Mouse (Mus musculus) hindbrain, embryonic 11.5 days (tissue): ENCODE results near the gene Llgl1. TPM values are rescaled to one million over a fixed set of nuclear protein-coding genes. Genes with fewer than 3 reads are reported as not detected.

Source experiments
- ATAC-seq: fragments of 200-750 bp; cut with Nextera tagmentation; 2 replicates; pipeline ENCODE4 v1.8.0; 2017; ENCODE audit warnings: mild to moderate bottlenecking, moderate TSS enrichment, moderate library complexity; ENCODE audit not compliant: low FRiP score
- DNase-seq: peaks from one replicate; pipeline ENCODE4 v3.0.0-alpha.2; 2015; ENCODE audit warnings: low spot score
- H3K27ac ChIP-seq: fragments of 300-500 bp; sonication (generic); 2 replicates; pipeline ENCODE4 v1.5.1; 2014; ENCODE audit warnings: mild to moderate bottlenecking, low read depth, low read length
- H3K27me3 ChIP-seq: fragments of 300-500 bp; sonication (generic); 2 replicates; pipeline ENCODE4 v1.6.1; 2014; ENCODE audit warnings: mild to moderate bottlenecking, low read length, moderate library complexity, mixed read lengths; ENCODE audit not compliant: control insufficient read depth, insufficient read depth
- H3K36me3 ChIP-seq: fragments of 300-500 bp; sonication (generic); 2 replicates; pipeline ENCODE4 v1.6.1; 2014; ENCODE audit warnings: mild to moderate bottlenecking, low read length, moderate library complexity, mixed read lengths; ENCODE audit not compliant: control insufficient read depth, insufficient read depth
- H3K4me1 ChIP-seq: fragments of 300-500 bp; sonication (generic); replicated peaks from 2 replicates; pipeline ENCODE4 v1.6.1; 2014; ENCODE audit warnings: low read length, mixed read lengths; ENCODE audit not compliant: control insufficient read depth, insufficient read depth
- H3K4me2 ChIP-seq: fragments of 300-500 bp; sonication (generic); replicated peaks from 2 replicates; pipeline ENCODE4 v1.6.1; 2014; ENCODE audit warnings: mild to moderate bottlenecking, low read depth, low read length
- H3K4me3 ChIP-seq: fragments of 300-500 bp; sonication (generic); 2 replicates; pipeline ENCODE4 v1.5.1; 2014; ENCODE audit warnings: low read depth, low read length
- H3K9ac ChIP-seq: fragments of 300-500 bp; sonication (generic); 2 replicates; pipeline ENCODE4 v1.6.1; 2014; ENCODE audit warnings: low read depth, low read length
- H3K9me3 ChIP-seq: fragments of 300-500 bp; sonication (generic); 2 replicates; pipeline ENCODE4 v1.6.1; 2016; ENCODE audit warnings: low read length; ENCODE audit not compliant: control insufficient read depth
- WGBS: fragments of 180-500 bp; shearing (Covaris S2); extraction: QIAGEN DNeasy Blood & Tissue Kit; methylation state at CpG from one replicate; pipeline ENCODE4 v1.1.7; 2014; 5-methylcytosine and 5-hydroxymethylcytosine counted together
- polyA plus RNA-seq: library from polyadenylated mRNA; unstranded; fragments of >200 nt; fragmentation: Nextera tagmentation; extraction: Ambion mirVana; gene quantifications from 2 replicates; pipeline ENCODE4 v1.2.1, GENCODE M21; 2014

Gene Llgl1
- polyA plus RNA-seq, 1 experiment from 2014 or later: 70.4 TPM

- H3K27ac ChIP-seq: no peak overlapping the region
- no peak overlapping the region for H3K4me3 ChIP-seq
- 93% methylated on average over 13 of the region's 13 CpGs for WGBS
- H3K9ac ChIP-seq: no peak overlapping the region
- peaks cover 40% of the 10 kb centered on the region for H3K36me3 ChIP-seq
- DNase-seq (no peak), ATAC-seq (no peak)
- H3K27me3 ChIP-seq: no peaks in the 10 kb centered on the region
- H3K9me3 ChIP-seq: no peaks in the 10 kb centered on the region
- H3K4me1 ChIP-seq: no peaks in the 10 kb centered on the region
- no peak overlapping the region for H3K4me2 ChIP-seq
Observed at GRCm38 (mm10) chr11:60712639-60713255, 13.2 kb downstream of the Llgl1 start.

- Histone ChIP-seq H3K27me3 (no peaks in the 10 kb centered on the region), H3K36me3 (peaks cover 29% of the 10 kb centered on the region), H3K4me1 (no peaks in the 10 kb centered on the region), H3K27ac (no peak overlapping the region), H3K9me3 (no peaks in the 10 kb centered on the region), H3K4me2 (no peak overlapping the region), H3K9ac (no peak overlapping the region), H3K4me3 (no peak overlapping the region)
- ATAC-seq: no peak
- DNase-seq: no peak
- whole genome bisulfite sequencing: 89% methylated on average over 5 of the region's 5 CpGs
Observed at GRCm38 (mm10) chr11:60715833-60716232, 16.3 kb downstream of the Llgl1 start.

GRCm38 (mm10) chr11:60719263-60719662 lies 19.7 kb downstream of the Llgl1 start:
- H3K4me1 ChIP-seq: no peaks in the 10 kb centered on the region
- WGBS: 86% methylated on average over 5 of the region's 5 CpGs
- H3K27ac ChIP-seq: no peak overlapping the region
- H3K36me3 ChIP-seq: peaks cover 9% of the 10 kb centered on the region
- no peaks in the 10 kb centered on the region for H3K27me3 ChIP-seq
- H3K4me2 ChIP-seq: no peak overlapping the region
- no peak overlapping the region for H3K9ac ChIP-seq
- ATAC-seq (no peak), DNase-seq (no peak)
- no peak overlapping the region for H3K4me3 ChIP-seq
- no peaks in the 10 kb centered on the region for H3K9me3 ChIP-seq

- Histone ChIP-seq H3K27me3 (no peaks in the 10 kb centered on the region), H3K4me1 (peaks cover 8% of the 10 kb centered on the region; the same call in 1 of the 2 replicates), H3K4me3 (peak within 1 kb of the TSS; percentile 89), H3K27ac (peak within 1 kb of the TSS; percentile 74), H3K36me3 (peaks cover 8% of the 10 kb centered on the region; the same call in 1 of the 2 replicates), H3K9me3 (no peaks in the 10 kb centered on the region), H3K4me2 (peak within 1 kb of the TSS; percentile 63), H3K9ac (peak within 1 kb of the TSS; percentile 91)
- WGBS: 1% methylated on average over 61 of the region's 71 CpGs
- DNase-seq (peak; percentile 91), ATAC-seq (peak; percentile 72)
Observed at GRCm38 (mm10) chr11:60726601-60727391, 27.3 kb downstream of the Llgl1 start, which contains the start of gene Flii. Gene Flii (minus strand): TSS chr11:60727263.

GRCm38 (mm10) chr11:60727392-60728140 lies 28.0 kb downstream of the Llgl1 start:
- ATAC-seq (peak; percentile 38), DNase-seq (no peak)
- no peaks in the 10 kb centered on the region for H3K9me3 ChIP-seq
- H3K9ac ChIP-seq: peak overlapping the region; percentile 91
- H3K4me2 ChIP-seq: peak overlapping the region; percentile 63
- H3K4me1 ChIP-seq: peaks cover 8% of the 10 kb centered on the region; the same call in 1 of the 2 replicates
- H3K36me3 ChIP-seq: peaks cover 6% of the 10 kb centered on the region; the same call in 1 of the 2 replicates
- H3K27me3 ChIP-seq: no peaks in the 10 kb centered on the region
- peak overlapping the region; percentile 89 for H3K4me3 ChIP-seq
- WGBS: 8% methylated on average over 12 of the region's 12 CpGs
- H3K27ac ChIP-seq: peak overlapping the region; percentile 74

GRCm38 (mm10) chr11:60728260-60728761 lies 28.8 kb downstream of the Llgl1 start, which contains the start of gene Mief2:
Gene Mief2 (plus strand): TSS chr11:60728398.
- peaks cover 6% of the 10 kb centered on the region; the same call in 1 of the 2 replicates for H3K36me3 ChIP-seq
- peak within 1 kb of the TSS; percentile 74 for H3K27ac ChIP-seq
- WGBS: under 1% methylated on average over 44 of the region's 44 CpGs
- peak; percentile 92 for ATAC-seq
- H3K4me2 ChIP-seq: peak within 1 kb of the TSS; percentile 63
- peak within 1 kb of the TSS; percentile 91 for H3K9ac ChIP-seq
- H3K9me3 ChIP-seq: no peaks in the 10 kb centered on the region
- H3K4me1 ChIP-seq: peaks cover 8% of the 10 kb centered on the region; the same call in 1 of the 2 replicates
- peak; percentile 91 for DNase-seq
- H3K4me3 ChIP-seq: peak within 1 kb of the TSS; percentile 89
- no peaks in the 10 kb centered on the region for H3K27me3 ChIP-seq

GRCm38 (mm10) chr11:60729217-60729641 lies 29.7 kb downstream of the Llgl1 start:
- no peak overlapping the region for H3K9ac ChIP-seq
- H3K4me2 ChIP-seq: no peak overlapping the region
- ATAC-seq (no peak), DNase-seq (no peak)
- H3K4me3 ChIP-seq: peak overlapping the region; percentile 58; the same call in 1 of the 2 replicates
- H3K4me1 ChIP-seq: peaks cover 8% of the 10 kb centered on the region; the same call in 1 of the 2 replicates
- H3K27me3 ChIP-seq: no peaks in the 10 kb centered on the region
- 0 out of 2 replicates have a peak, but pooled peaks cover 2% of the 10 kb centered on the region for H3K36me3 ChIP-seq
- no peak overlapping the region for H3K27ac ChIP-seq
- 78% methylated on average over 6 of the region's 6 CpGs for WGBS
- no peaks in the 10 kb centered on the region for H3K9me3 ChIP-seq

- peaks cover 8% of the 10 kb centered on the region; the same call in 1 of the 2 replicates for H3K4me1 ChIP-seq
- H3K4me2 ChIP-seq: no peak overlapping the region
- H3K27ac ChIP-seq: no peak overlapping the region
- H3K9me3 ChIP-seq: no peaks in the 10 kb centered on the region
- ATAC-seq (no peak), DNase-seq (no peak)
- no peaks in the 10 kb centered on the region for H3K27me3 ChIP-seq
- 0 out of 2 replicates have a peak, but pooled peaks cover 2% of the 10 kb centered on the region for H3K36me3 ChIP-seq
- H3K9ac ChIP-seq: no peak overlapping the region
- H3K4me3 ChIP-seq: no peak overlapping the region
- 87% methylated on average over 9 of the region's 9 CpGs for WGBS
Observed at GRCm38 (mm10) chr11:60730169-60730568, 30.6 kb downstream of the Llgl1 start.
